Mouse (Mus musculus): Measurements from ENCODE around the gene Tead3. TPM values are rescaled to one million over a fixed set of nuclear protein-coding genes. Genes with fewer than 3 reads are reported as not detected.

The Tead3 gene
- polyA plus RNA-seq, 1 experiment from 2014 or later, result 1.9 TPM

DNA sequence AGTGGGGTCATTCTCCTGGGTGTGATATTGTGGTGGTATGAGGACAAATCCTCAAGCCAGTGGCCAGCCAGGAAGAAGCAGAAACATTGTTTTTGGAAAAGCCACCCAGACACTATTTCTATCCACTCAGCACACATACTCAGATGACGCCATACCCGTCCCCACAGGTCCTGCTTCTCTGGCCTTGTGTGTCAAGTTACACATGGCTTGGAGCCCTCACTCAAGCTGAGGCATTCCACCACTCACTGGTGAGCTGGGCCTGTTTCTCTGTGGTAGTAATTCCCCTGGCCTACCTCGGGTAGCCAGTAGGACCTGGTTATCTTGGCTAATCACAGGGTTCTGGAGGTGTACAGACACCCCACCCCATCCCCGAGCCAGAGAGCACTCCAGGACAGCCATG is 56.9 kb downstream of the Tead3 start:
- WGBS (ENCODE audit: insufficient replicate concordance), result 63% methylated on average over 4 of the region's 4 CpGs
- no peaks in the 10 kb centered on the region for H3K9me3 ChIP-seq (replicated peaks)
- ATAC-seq, result no peak
- H3K36me3 ChIP-seq, result peaks cover 47% of the 10 kb centered on the region
- peaks cover 37% of the 10 kb centered on the region for H3K4me1 ChIP-seq
- 0 out of 2 replicates have a peak, but pooled peaks cover 3% of the 10 kb centered on the region for H3K27me3 ChIP-seq (replicated peaks)
- H3K4me3 ChIP-seq, result no peak overlapping the region
- no peak overlapping the region for H3K4me2 ChIP-seq
- H3K27ac ChIP-seq, result no peak overlapping the region
- no peak overlapping the region for H3K9ac ChIP-seq

GRCm38 (mm10) chr17:28291346-28291745 is 59.3 kb downstream of the Tead3 start:
- H3K4me1 ChIP-seq, result peaks cover 55% of the 10 kb centered on the region

DNA sequence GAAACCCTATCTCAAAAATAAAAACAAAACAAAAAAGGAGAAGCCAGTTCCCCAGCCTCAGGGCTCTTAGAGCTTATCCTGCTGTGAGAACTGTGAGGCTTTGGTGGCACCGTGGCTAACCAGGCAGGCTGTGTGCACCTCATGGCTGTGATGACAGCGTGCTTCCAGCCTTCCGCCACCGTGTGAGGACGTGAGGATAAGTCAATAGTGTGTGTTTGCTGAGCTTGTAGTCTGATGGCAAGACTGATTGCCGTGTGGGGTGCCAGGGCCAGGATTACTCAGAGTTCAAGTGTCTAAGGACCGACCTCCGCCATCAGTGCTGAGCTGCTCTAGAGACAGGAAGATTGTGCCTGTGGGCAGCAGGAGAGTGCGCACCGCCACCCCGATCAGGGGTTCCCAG is 59.9 kb downstream of the Tead3 start:
- Histone ChIP-seq H3K27ac (no peak overlapping the region), H3K4me2 (no peak overlapping the region), H3K36me3 (peaks cover 39% of the 10 kb centered on the region), H3K4me1 (peaks cover 60% of the 10 kb centered on the region), H3K9ac (no peak overlapping the region), H3K9me3 (replicated peaks) (no peaks in the 10 kb centered on the region), H3K27me3 (replicated peaks) (no peaks in the 10 kb centered on the region), H3K4me3 (no peak overlapping the region)
- 0 out of 2 replicates have a peak, but pooled peaks have one; percentile 11 for ATAC-seq
- 52% methylated on average over 11 of the region's 11 CpGs for WGBS (ENCODE audit: insufficient replicate concordance)

More at GRCm38 (mm10) chr17:28291346-28291745, 59.3 kb downstream of the Tead3 start:
- no peaks in the 10 kb centered on the region for H3K27me3 ChIP-seq (replicated peaks)
- no peak overlapping the region for H3K4me3 ChIP-seq
- no peaks in the 10 kb centered on the region for H3K9me3 ChIP-seq (replicated peaks)
- 31% methylated on average over 7 of the region's 7 CpGs for WGBS (ENCODE audit: insufficient replicate concordance)
- no peak overlapping the region for H3K27ac ChIP-seq
- H3K36me3 ChIP-seq, result peaks cover 41% of the 10 kb centered on the region
- no peak for ATAC-seq
- H3K9ac ChIP-seq, result no peak overlapping the region
- no peak overlapping the region for H3K4me2 ChIP-seq

DNA sequence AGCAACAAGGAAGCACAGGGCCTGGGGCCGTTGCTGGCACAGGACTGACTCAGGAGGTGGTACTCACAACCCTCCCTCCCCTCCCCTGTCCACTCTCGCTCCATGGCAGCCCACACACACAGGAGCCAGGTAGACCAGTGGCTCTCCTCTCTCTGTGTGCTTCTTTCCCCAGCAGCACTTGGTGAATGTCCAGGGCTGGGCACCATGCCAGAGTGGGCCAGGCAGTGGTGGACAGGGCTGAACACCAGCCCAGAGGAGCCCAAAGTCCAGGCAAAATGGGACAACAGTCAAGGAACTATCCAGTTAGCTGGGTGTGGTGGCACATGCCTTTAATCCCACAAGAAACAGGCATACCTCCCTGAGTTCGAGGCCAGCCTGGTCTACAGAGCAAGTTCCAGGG is 60.4 kb downstream of the Tead3 start:
- Histone ChIP-seq H3K36me3 (peaks cover 35% of the 10 kb centered on the region), H3K4me1 (peaks cover 63% of the 10 kb centered on the region), H3K9ac (no peak overlapping the region), H3K4me3 (no peak overlapping the region), H3K4me2 (no peak overlapping the region), H3K27ac (no peak overlapping the region), H3K27me3 (replicated peaks) (no peaks in the 10 kb centered on the region), H3K9me3 (replicated peaks) (no peaks in the 10 kb centered on the region)
- no peak for ATAC-seq
- 80% methylated on average over 3 of the region's 3 CpGs for WGBS (ENCODE audit: insufficient replicate concordance)

GRCm38 (mm10) chr17:28287980-28288379 is 62.6 kb downstream of the Tead3 start:
- WGBS (ENCODE audit: insufficient replicate concordance), result 62% methylated on average over 5 of the region's 5 CpGs
- 0 out of 2 replicates have a peak, but pooled peaks have one; percentile 20 for ATAC-seq
- Histone ChIP-seq H3K4me3 (no peak overlapping the region), H3K4me1 (peaks cover 53% of the 10 kb centered on the region), H3K9me3 (replicated peaks) (no peaks in the 10 kb centered on the region), H3K4me2 (no peak overlapping the region), H3K27me3 (replicated peaks) (no peaks in the 10 kb centered on the region), H3K36me3 (peaks cover 30% of the 10 kb centered on the region), H3K27ac (no peak overlapping the region), H3K9ac (no peak overlapping the region)

- ATAC-seq, result peak; percentile 31; the same call in 1 of the 2 replicates
These were observed 63.0 kb downstream of the Tead3 start for GRCm38 (mm10) chr17:28287578-28287977.

GRCm38 (mm10) chr17:28286964-28287363 is 63.7 kb downstream of the Tead3 start:
- Histone ChIP-seq H3K4me1 (peaks cover 53% of the 10 kb centered on the region), H3K27ac (no peak overlapping the region), H3K9me3 (replicated peaks) (no peaks in the 10 kb centered on the region), H3K9ac (no peak overlapping the region), H3K27me3 (replicated peaks) (no peaks in the 10 kb centered on the region), H3K4me2 (no peak overlapping the region), H3K4me3 (no peak overlapping the region), H3K36me3 (peaks cover 22% of the 10 kb centered on the region)
- no peak for ATAC-seq
- 56% methylated on average over 5 of the region's 5 CpGs for WGBS (ENCODE audit: insufficient replicate concordance)

More at GRCm38 (mm10) chr17:28287578-28287977, 63.0 kb downstream of the Tead3 start:
- Histone ChIP-seq H3K4me2 (no peak overlapping the region), H3K27ac (no peak overlapping the region), H3K4me3 (no peak overlapping the region), H3K9me3 (replicated peaks) (no peaks in the 10 kb centered on the region), H3K4me1 (peaks cover 53% of the 10 kb centered on the region), H3K9ac (no peak overlapping the region), H3K36me3 (peaks cover 28% of the 10 kb centered on the region), H3K27me3 (replicated peaks) (no peaks in the 10 kb centered on the region)
- 52% methylated on average over 8 of the region's 8 CpGs for WGBS (ENCODE audit: insufficient replicate concordance)

- ATAC-seq, result no peak
- Histone ChIP-seq H3K27me3 (replicated peaks) (no peaks in the 10 kb centered on the region), H3K27ac (no peak overlapping the region), H3K9ac (no peak overlapping the region), H3K4me1 (peaks cover 51% of the 10 kb centered on the region), H3K9me3 (replicated peaks) (no peaks in the 10 kb centered on the region), H3K4me3 (no peak overlapping the region), H3K4me2 (no peak overlapping the region), H3K36me3 (peaks cover 17% of the 10 kb centered on the region)
- 59% methylated on average over 10 of the region's 10 CpGs for WGBS (ENCODE audit: insufficient replicate concordance)
These were observed 64.5 kb downstream of the Tead3 start for GRCm38 (mm10) chr17:28286133-28286532.

GRCm38 (mm10) chr17:28283199-28283598 is 67.4 kb downstream of the Tead3 start:
- 76% methylated on average over 10 of the region's 10 CpGs for WGBS (ENCODE audit: insufficient replicate concordance)
- no peak for ATAC-seq
- no peak overlapping the region for H3K27ac ChIP-seq
- H3K9ac ChIP-seq, result no peak overlapping the region
- H3K4me2 ChIP-seq, result no peak overlapping the region
- H3K4me1 ChIP-seq, result peaks cover 66% of the 10 kb centered on the region
- H3K4me3 ChIP-seq, result no peak overlapping the region
- no peaks in the 10 kb centered on the region for H3K27me3 ChIP-seq (replicated peaks)
- no peaks in the 10 kb centered on the region for H3K9me3 ChIP-seq (replicated peaks)
- H3K36me3 ChIP-seq, result peaks cover 14% of the 10 kb centered on the region

GRCm38 (mm10) chr17:28281866-28282441 is 68.7 kb downstream of the Tead3 start:
- Histone ChIP-seq H3K27ac (no peak overlapping the region), H3K9me3 (replicated peaks) (no peaks in the 10 kb centered on the region), H3K4me2 (no peak overlapping the region), H3K4me3 (no peak overlapping the region), H3K36me3 (peaks cover 11% of the 10 kb centered on the region), H3K27me3 (replicated peaks) (no peaks in the 10 kb centered on the region), H3K9ac (no peak overlapping the region), H3K4me1 (peaks cover 66% of the 10 kb centered on the region)
- WGBS (ENCODE audit: insufficient replicate concordance), result 71% methylated on average over 7 of the region's 7 CpGs
- no peak for ATAC-seq
